Mouse (Mus musculus) kidney, adult 2 months (tissue): ENCODE measurements around the gene Zfp445. TPM values are rescaled to one million over a fixed set of nuclear protein-coding genes. Genes with fewer than 3 reads are reported as not detected.

Source experiments
- DNase-seq: peaks from one replicate; pipeline ENCODE4 v3.0.0; 2021
- H3K27ac ChIP-seq: fragments of 200-500 bp; 2 replicates; pipeline ENCODE4 v1.5.1; 2012; ENCODE audit warnings: low read depth, low read length, control low read depth, inconsistent platforms; ENCODE audit not compliant: insufficient read depth
- H3K27me3 ChIP-seq: fragments of 200-500 bp; replicated peaks from 2 replicates; pipeline ENCODE4 v1.6.1; 2012; ENCODE audit warnings: mild to moderate bottlenecking, moderate library complexity, low read length, inconsistent platforms; ENCODE audit not compliant: control insufficient read depth, insufficient read depth
- H3K36me3 ChIP-seq: fragments of 200-500 bp; 2 replicates; pipeline ENCODE4 v1.6.1; 2012; ENCODE audit warnings: mild to moderate bottlenecking, moderate library complexity, low read length, inconsistent platforms; ENCODE audit not compliant: control insufficient read depth, insufficient read depth
- H3K4me1 ChIP-seq: fragments of 200-500 bp; 2 replicates; pipeline ENCODE4 v1.6.1; 2011; ENCODE audit warnings: low read length; ENCODE audit not compliant: control insufficient read depth, insufficient read depth
- H3K4me3 ChIP-seq: fragments of 200-500 bp; 2 replicates; pipeline ENCODE4 v1.5.1; 2011; ENCODE audit warnings: mild to moderate bottlenecking, low read depth, low read length, control low read depth; ENCODE audit not compliant: insufficient read depth
- CTCF ChIP-seq: fragments of 200-500 bp; conservative IDR thresholded peaks from 2 replicates; pipeline ENCODE4 v1.5.1; 2011; ENCODE audit warnings: low read depth, mild to moderate bottlenecking, control low read depth, low read length, moderate library complexity, mixed read lengths; ENCODE audit not compliant: insufficient read depth, insufficient read length
- POLR2A ChIP-seq: fragments of 200-500 bp; IDR thresholded peaks from one replicate; pipeline ENCODE4 v1.6.1; 2011; ENCODE audit warnings: low read depth, low read length, control low read depth
- WGBS: fragments of 180-500 bp; shearing (Covaris S2); methylation state at CpG from one replicate; pipeline ENCODE4 v1.1.7; 2018; 5-methylcytosine and 5-hydroxymethylcytosine counted together
- polyA plus RNA-seq: library from polyadenylated mRNA; depleted of rRNA; stranded (reverse); fragments of >200 nt; gene quantifications from 2 replicates; pipeline ENCODE4 v1.2.3, GENCODE M21; 2012

Zfp445 gene
- polyA plus RNA-seq, 1 experiment: 30.0 TPM

- TF ChIP-seq POLR2A (no peak), CTCF (no peak)
- no peak overlapping the region for H3K27ac ChIP-seq
- H3K36me3 ChIP-seq: peaks cover 2% of the 10 kb centered on the region; the same call in 1 of the 2 replicates
- no peak for DNase-seq
- peaks cover 4% of the 10 kb centered on the region; the same call in 1 of the 2 replicates for H3K4me1 ChIP-seq
- H3K27me3 ChIP-seq: no peaks in the 10 kb centered on the region
- no peak overlapping the region for H3K4me3 ChIP-seq
- WGBS: 86% methylated on average over 4 of the region's 4 CpGs
Measured at GRCm38 (mm10) chr9:122837216-122837615, 28.6 kb downstream of the Zfp445 start.

GRCm38 (mm10) chr9:122836790-122837189 is 29.0 kb downstream of the Zfp445 start:
- Histone ChIP-seq H3K27me3 (no peaks in the 10 kb centered on the region), H3K4me3 (no peak overlapping the region), H3K27ac (no peak overlapping the region), H3K36me3 (peaks cover 2% of the 10 kb centered on the region; the same call in 1 of the 2 replicates), H3K4me1 (peaks cover 4% of the 10 kb centered on the region; the same call in 1 of the 2 replicates)
- peak; percentile 53 for DNase-seq
- TF ChIP-seq CTCF (no peak), POLR2A (no peak)
- 38% methylated on average over 6 of the region's 6 CpGs for WGBS

GRCm38 (mm10) chr9:122836126-122836525 is 29.7 kb downstream of the Zfp445 start:
- Histone ChIP-seq H3K4me3 (no peak overlapping the region), H3K4me1 (peaks cover 4% of the 10 kb centered on the region; the same call in 1 of the 2 replicates), H3K27me3 (no peaks in the 10 kb centered on the region), H3K36me3 (peaks cover 2% of the 10 kb centered on the region; the same call in 1 of the 2 replicates), H3K27ac (no peak overlapping the region)
- 71% methylated on average over 9 of the region's 9 CpGs for WGBS
- TF ChIP-seq CTCF (no peak), POLR2A (no peak)
- DNase-seq: no peak

GRCm38 (mm10) chr9:122829826-122830380 is 35.9 kb downstream of the Zfp445 start:
- Histone ChIP-seq H3K27ac (no peak overlapping the region), H3K4me3 (no peak overlapping the region), H3K27me3 (no peaks in the 10 kb centered on the region), H3K4me1 (no peaks in the 10 kb centered on the region), H3K36me3 (peaks cover 4% of the 10 kb centered on the region)
- 71% methylated on average over 4 of the region's 4 CpGs for WGBS
- no peak for DNase-seq
- TF ChIP-seq POLR2A (no peak), CTCF (no peak)

GRCm38 (mm10) chr9:122826743-122827142 is 39.1 kb downstream of the Zfp445 start:
- WGBS: 93% methylated on average over 4 of the region's 4 CpGs

GRCm38 (mm10) chr9:122823374-122824017 is 42.3 kb downstream of the Zfp445 start:
- no peak overlapping the region for H3K27ac ChIP-seq
- H3K27me3 ChIP-seq: no peaks in the 10 kb centered on the region
- DNase-seq: no peak
- H3K4me3 ChIP-seq: no peak overlapping the region
- no peaks in the 10 kb centered on the region for H3K4me1 ChIP-seq
- peaks cover 12% of the 10 kb centered on the region for H3K36me3 ChIP-seq
- WGBS: 96% methylated on average over 5 of the region's 5 CpGs
- TF ChIP-seq CTCF (no peak), POLR2A (no peak)

More at GRCm38 (mm10) chr9:122826743-122827142, 39.1 kb downstream of the Zfp445 start:
- no peak for DNase-seq
- Histone ChIP-seq H3K4me3 (no peak overlapping the region), H3K4me1 (no peaks in the 10 kb centered on the region), H3K36me3 (peaks cover 7% of the 10 kb centered on the region), H3K27me3 (no peaks in the 10 kb centered on the region), H3K27ac (no peak overlapping the region)
- TF ChIP-seq CTCF (no peak), POLR2A (no peak)

- WGBS: 51% methylated on average over 4 of the region's 4 CpGs
- TF ChIP-seq POLR2A (no peak), CTCF (no peak)
- Histone ChIP-seq H3K27me3 (no peaks in the 10 kb centered on the region), H3K4me1 (peaks cover 9% of the 10 kb centered on the region), H3K4me3 (0 out of 2 replicates have a peak overlapping the region, but pooled peaks have one; percentile 3), H3K27ac (peak overlapping the region; percentile 76), H3K36me3 (peaks cover 8% of the 10 kb centered on the region; the same call in 1 of the 2 replicates)
- DNase-seq: peak; percentile 73
Measured at GRCm38 (mm10) chr9:122815239-122815851, 50.5 kb downstream of the Zfp445 start.
